Mouse (Mus musculus): ENCODE data around the gene Dusp8.
"Not testable (repeated sequence)": the region's sequence is repeated elsewhere in the genome, so short reads cannot be mapped to it uniquely, and the experiment has no call there.

Dusp8 gene

DNA sequence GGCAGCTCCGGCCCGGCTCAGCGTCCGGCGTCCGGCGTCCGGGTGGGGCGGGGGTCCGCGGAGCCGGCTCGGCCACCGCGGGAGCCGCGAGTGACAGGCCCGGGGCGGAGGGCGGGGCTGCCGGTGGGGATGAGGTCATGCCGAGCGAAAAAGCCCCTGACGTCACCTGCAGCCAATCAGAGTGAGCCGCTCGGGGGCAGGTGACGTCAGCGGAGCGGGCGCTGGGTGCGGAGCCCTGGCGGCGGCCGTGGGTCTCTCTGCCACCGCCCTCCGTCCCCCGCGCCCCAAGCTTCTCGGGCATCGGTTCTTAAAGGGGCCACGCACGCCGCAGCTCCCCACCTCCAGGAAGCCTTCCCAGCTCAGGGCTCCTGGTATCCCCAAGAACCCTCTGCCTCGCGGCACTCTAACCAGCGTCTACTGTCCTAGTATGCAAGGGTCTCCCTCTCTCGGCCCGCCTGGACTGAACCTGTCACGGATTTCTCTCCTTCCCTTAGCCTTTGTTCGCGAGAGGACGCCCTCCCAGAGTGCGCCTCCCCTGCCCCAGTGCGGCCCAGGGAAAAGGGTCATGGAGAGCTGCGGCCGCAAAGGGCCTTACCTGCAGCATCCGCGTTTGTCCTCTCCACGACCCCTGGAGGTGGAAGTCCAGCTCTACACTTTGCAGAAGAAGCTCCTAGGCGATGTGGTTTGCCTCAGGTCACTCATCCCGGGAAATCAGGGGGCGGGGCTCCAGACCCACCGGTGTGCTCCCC lies at the start of gene Dusp8:
Gene Dusp8, minus strand, starts transcription at position 661 of the 749 bp plus-strand sequence.
- DNase-seq (ENCODE audit: low read depth, low spot score), result peak; percentile 92

DNA sequence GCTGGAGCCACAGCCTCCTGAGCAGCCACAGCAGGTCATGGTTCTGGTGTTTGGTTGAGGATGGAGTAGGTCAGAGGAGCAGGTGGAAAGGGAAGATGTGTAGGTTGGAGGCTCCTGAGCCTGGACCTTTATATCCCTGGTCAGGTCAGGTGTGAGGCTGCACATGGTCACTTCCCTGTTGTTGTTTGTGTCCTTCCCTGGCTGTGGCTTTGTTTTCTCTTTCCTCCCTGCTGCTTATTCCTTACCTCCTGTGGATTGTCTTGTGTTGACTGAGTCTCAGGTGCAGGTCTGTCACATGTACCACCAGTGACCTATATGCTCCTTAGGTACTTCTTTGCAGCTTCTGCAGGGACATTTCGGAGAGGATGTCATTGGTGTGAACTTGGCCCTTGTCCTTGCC lies 48.9 kb upstream of the Dusp8 start, which contains the start of gene Gm45337:
Gene Gm45337, minus strand, starts transcription at position 101 of the 400 bp plus-strand sequence.
- no peak for DNase-seq (ENCODE audit: low read depth, low spot score)

DNA sequence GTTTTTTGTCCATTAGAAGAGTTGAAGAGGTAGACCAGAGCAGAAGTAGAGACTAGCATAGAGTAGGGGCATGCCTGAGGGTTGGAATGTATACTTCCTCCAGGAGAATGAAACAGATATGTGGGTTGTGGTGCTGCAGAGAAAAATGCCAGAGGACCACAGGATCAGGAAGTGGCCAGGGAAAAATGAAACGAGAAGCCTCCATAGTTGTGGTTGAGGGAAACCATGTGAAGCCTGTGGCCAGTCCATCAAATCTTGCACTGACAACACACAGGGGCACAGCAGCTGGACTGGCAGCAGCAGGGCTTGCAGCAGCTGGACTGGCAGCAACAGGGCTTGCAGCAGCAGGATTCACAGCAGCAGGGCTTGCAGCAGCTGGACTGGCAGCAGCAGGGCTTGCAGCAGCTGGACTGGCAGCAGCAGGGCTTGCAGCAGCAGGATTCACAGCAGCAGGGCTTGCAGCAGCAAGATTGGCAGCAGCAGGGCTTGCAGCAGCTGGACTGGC lies 47.9 kb upstream of the Dusp8 start:
- not testable (repeated sequence) for DNase-seq (ENCODE audit: low read depth, low spot score)

DNA sequence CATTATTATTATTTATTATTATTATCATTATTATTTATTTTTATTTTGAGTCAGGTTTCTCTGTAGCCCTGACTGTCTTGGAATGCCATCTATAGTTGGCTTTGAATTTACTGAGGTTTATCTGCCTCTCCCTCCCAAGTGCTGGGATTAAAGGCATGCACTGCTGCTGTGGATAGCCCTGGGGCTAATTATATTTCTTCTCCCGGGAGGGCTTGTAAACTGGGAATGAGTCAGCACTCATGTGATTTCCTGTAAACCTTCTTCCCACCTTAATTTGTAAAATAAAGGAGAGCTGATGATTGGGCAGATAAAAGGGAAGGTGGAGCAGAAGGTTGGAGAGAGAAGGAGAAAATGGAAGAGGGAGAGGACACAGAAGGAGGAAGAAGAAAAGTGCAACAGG lies 45.1 kb upstream of the Dusp8 start:
- DNase-seq (ENCODE audit: low read depth, low spot score), result peak; percentile 62

DNA sequence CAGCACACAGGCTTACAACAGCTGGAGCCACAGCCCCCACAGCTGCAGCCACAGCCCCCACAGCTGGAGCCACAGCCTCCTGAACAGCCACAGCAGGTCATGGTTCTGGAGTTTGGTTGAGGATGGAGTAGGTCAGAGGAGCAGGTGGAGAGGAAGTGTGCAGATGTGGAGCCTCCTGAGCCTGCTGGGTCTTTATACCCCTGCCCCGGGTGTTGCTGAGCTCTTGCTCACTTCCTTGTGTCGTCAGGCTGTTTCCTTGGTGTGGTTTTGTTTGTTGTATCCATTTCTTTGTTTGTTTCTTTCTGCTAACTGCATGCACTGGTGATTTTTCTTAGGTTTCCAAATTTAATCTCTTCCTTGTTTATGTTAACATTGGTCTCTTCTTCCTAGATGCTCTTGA lies 40.3 kb upstream of the Dusp8 start, which contains the start of gene Gm39115:
Gene Gm39115, minus strand, starts transcription at position 101 of the 400 bp plus-strand sequence.
- not testable (repeated sequence) for DNase-seq (ENCODE audit: low read depth, low spot score)

DNA sequence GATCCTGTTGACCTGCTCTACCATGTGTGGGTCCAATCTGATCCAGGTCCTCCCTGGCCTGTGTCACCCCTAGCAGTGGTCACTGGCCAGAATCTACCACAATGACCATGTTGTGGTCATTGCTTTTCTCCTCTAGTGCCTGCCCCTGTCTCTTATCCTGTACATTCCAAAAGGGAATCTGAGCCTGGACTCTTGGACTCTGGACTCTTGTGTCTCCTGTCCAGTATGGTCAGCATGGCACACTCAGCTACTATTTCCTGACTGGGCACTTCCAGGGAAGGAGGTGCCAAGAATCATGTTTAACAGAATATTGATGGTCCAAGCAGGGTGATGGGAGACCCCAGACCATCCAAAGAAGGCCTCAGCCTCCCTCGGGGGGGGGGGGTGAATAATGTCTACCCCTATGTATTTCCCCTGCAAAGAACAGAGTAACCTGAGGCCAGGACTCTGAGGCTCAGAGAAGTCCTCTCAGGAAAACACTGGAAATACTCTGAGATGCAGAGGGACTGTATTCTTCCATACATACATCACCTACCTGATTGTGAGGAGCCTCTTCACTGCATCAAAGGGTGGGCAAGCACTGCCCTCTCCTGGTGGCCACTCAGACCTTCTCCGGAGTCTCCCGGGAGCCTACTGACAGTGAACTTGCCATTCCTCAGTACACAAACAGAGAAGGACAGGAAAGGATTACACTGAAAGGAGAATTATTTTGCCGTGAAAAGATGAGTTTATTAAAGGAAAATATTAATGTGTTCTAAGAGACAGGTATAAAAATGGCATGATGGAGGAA lies 38.8 kb upstream of the Dusp8 start:
- no peak for DNase-seq (ENCODE audit: low read depth, low spot score)

DNA sequence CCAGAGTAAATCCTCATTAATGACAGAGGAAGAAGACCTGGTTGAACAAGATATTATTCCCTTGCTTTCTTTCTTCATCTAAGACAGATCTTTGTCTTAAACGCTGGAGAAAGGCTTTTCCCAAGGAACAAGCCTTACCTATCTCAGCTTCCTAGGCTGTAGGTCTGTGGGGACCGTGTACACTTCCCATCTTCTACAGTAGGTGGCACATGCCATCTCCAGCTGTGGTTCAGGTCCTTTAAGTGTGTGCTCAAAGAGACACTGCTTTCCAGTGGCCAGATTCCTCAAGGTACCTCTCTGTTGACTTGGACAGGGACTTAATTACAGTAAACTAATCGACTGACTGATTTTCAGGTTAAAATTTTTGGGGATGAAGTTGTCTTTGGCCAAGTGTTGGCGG lies 33.2 kb upstream of the Dusp8 start:
- no peak for DNase-seq (ENCODE audit: low read depth, low spot score)

DNA sequence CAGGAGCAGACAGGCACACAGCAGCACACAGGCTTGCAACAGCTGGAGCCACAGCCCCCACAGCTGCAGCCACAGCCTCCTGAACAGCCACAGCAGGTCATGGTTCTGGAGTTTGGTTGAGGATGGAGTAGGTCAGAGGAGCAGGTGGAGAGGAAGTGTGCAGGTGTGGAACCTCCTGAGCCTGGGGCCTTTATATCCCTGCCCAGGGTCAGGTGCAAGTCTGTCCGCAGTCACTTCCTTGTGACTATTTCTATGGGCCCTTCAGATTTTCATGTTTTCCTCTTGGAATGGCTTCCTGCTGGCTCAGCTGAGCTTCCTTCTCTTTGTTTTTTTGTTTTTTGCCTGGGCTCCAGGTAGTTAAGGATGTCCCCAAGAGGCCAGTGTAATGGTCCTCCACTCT lies 25.0 kb upstream of the Dusp8 start, which contains the start of gene Gm45618:
Gene Gm45618, minus strand, starts transcription at position 101 of the 400 bp plus-strand sequence.
- DNase-seq (ENCODE audit: low read depth, low spot score), result not testable (repeated sequence)

DNA sequence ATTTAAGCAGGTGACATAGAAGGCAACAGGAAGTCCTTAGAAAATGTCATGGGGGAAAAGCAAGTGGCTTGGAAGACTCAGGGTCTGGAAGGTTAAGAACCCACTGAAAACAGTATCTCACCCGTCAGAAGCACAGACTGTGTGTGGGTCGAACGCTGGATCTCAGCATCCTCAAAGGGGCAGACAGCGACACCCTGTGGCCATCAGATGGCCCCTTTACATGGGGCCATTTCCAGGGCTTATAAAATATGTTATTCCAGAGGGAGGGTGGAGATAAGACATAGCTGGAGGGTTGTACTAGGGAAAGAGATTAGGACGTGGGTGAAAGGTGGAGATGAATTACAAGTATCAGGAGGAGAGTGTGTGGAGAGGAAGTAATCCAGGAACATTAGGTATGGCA lies 24.0 kb upstream of the Dusp8 start:
- DNase-seq (ENCODE audit: low read depth, low spot score), result peak; percentile 53

DNA sequence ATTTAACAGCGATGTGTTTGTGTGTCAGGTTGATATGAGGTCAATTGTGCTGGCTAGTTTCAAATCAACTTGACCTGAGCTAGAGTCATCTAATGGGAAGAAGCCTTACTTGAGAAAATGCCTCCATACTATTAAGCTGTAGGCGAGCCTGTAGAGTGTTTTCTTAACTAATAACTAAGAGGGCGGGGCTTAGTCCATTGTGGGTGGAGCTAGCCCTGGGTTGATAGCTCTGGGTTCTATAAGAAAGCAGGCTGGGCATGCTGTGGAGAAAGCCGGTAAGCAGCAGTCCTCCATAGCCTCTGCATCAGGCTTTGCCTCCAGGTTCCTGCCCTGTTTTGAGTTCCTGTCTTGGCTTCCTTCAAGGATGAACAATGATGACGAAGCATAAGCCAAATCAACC lies 9.1 kb upstream of the Dusp8 start:
- DNase-seq (ENCODE audit: low read depth, low spot score), result no peak

DNA sequence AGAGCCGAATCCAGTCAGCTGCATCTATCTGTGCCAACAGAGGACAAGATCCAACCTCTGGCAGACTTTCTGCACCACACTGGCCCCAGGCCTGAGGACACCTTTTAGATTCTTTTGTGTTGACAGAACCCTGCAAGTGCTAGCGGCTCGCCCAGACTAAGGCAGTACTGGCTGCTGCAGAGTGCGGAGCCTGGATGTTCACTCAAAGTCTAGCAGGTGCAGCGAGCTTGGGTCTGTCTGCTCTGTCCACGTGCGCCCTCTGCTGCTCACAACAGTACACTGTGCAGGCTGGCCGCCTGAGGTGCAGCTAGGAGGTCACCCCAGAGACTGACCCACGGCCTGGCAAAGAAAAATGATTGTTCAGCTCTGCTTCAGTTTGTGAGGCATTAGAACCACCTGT lies 2.1 kb upstream of the Dusp8 start:
- peak; percentile 85 for DNase-seq (ENCODE audit: low read depth, low spot score)

DNA sequence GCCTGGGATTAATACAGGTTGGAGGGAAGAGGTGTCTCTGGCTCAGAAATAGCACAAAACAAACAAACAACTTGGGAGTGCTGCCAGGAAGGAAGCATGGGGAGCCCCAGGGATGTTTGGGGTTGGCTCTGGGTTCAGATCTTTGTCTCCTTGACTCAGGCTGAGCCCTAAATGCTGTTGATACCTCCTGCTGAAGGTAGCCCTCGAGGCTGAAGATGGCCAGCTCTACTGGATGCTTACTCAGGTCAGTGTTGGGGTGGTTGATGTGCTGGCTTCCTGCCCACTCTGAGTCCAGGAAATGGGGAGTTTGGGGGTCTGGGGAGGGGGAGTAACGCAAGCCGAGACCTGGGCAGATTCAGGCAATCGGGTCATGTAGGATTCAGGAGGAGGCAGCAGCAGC lies 1.1 kb upstream of the Dusp8 start:
- DNase-seq (ENCODE audit: low read depth, low spot score), result no peak

DNA sequence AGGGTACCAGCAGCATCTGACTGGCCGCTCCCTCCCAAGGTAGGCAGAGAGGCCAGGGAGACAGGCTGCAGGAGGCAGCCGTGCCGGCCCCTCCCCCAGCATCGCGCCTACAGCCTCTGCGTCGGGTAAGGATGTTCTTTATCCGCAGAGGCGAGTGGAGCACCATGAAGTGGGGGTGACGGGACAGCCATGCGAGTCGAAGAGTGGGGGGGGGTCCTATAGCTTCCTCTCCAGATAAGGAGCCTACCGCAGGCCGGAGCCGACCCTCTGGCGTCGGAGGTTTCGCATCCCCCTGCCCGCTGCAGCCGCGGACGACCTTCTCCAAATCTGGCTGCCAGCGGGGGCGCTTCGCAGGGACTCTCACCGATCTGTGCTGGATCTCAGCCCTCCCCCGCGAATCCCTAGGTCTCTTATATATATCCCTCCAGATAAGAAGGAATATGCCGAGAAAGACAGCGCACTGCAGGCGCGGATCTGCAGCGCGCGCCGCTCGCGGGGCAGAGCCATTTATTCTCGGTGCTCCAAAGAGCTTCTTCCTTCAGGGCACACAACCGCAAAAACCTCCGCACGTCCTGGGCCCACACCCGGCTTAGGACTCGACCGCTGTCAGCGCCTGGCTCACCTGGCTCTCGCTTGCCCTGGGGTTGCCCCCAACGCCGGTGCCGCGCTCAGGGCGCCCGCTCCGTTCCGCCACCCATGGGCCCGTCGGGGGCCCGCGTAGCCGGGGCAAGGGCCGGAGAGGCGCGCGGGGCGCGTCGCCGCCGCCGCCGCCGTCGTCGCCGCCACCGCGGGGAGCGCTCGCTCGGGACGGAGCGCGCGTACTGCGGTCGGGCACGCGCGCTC lies 1.1 kb downstream of the Dusp8 start:
- DNase-seq (ENCODE audit: low read depth, low spot score), result peak; percentile 65

DNA sequence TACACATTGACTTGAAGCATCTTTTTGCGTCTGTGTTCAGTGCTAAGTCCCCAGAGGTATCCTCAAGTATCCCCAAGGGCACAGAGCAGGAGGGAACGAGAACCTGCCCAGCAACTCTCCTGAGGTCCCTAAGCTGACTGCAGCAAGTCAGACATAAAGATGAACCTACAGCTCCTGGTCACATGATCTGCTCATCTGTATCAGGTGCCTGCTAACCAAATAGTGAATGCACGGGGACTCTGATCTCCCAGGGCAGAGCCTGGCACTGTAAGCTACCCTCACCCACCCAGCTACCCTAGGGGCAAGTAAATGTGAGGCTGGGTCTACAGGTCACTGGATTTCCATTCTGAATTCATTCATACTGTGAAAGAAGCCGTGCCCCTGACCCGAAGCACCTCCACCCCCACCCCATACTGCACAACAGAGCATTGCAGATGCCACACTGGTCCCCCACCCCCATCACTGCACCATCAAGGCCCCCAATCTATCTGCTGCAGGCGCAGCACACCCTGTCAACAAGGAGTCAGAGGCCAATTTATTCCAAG lies 1.9 kb downstream of the Dusp8 start:
- no peak for DNase-seq (ENCODE audit: low read depth, low spot score)

DNA sequence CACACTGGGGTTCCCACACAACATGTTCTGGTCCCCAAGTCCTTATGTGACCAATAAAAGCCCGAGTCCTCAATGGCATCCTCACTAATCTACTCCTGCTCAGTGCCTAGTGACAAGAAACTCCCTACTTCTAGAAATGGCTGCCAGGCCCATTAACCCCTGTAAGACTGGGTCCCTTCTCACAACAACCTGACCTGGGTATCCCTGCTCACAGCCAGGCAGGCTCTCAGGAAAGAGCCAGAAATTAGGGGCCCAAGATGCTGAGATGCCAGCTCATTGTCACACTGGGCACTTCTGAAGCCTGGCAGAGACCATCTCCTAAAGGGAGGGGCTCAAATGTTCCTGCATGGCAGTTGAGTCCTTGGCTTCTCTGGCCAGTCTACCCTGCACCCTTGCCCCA lies 2.7 kb downstream of the Dusp8 start:
- no peak for DNase-seq (ENCODE audit: low read depth, low spot score)

DNA sequence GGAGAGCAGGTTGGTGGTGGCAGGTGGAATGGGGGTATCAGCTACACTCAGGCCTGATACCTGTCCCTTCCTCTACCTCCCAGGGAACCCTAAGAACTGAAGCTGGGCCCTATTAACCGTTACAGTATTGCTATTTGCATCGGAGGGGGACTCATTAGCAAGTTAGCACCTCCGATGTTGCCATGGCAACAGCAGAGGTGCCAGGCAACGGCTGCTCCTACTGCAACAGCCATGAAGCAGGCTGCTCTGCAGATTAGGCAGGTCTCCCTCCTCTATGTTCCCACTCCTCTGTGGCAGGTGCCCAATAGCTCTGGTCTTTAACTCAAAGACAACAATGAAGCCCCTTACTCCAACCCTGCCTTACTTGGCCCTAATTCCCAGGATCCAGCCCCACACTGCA lies 3.8 kb downstream of the Dusp8 start:
- peak; percentile 53 for DNase-seq (ENCODE audit: low read depth, low spot score)

DNA sequence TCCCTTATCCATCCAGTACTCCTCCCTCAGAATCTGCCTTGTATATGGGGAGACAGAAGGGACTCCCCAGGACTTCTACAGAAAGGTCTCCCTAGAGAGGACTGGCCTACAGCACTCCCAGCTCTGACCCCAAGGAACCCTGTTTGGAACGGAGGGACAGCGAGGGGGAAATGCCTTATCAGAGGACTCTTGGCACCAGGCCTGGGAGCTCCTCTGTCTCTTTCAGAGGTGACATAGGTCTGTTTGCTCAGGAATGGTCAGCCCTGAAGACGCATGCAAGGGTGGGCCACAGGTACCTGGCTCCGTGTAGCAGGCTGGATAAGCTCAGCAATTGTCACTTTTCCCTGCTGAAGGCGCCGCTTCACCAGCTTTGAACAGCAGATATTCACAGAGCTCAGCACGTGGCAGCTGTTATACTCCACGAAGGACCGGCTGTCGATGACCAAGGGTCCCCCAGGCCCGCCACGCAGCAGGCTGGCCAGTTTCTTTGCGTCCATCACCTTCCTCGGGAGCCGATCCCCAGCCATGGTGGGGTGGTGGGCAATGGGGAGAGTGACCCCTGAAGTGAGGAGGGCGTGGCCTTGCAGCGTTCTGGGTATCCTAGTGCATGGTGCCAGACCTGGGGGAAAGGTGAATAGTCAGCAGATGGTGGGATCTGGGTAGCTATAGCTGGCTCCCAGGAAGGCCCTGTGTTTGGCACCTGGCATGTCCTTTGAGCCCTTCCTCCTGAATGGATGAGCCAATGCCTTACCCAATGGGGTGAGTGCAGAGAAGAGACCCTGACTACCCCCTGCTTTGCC lies 5.8 kb downstream of the Dusp8 start:
- no peak for DNase-seq (ENCODE audit: low read depth, low spot score)

DNA sequence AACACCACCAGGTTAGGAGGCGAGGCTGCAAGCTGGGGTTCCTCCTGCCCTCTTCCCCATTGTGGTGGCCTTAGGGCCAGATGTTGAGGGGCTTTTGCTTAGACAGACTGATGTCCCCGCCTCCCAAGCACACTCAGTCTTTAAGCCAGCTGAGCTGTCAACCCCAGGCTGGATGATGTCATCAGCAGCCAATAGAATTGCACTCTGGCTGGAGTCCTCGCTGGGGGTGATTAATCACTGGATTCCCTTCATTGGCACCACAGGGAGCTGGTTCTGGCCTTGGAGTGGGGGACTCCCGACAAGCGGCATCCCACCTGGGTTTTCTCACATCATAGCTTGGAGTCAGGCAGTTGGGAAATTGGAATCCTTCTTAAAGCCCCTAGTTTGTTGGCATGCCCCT lies 6.8 kb downstream of the Dusp8 start:
- no peak for DNase-seq (ENCODE audit: low read depth, low spot score)

DNA sequence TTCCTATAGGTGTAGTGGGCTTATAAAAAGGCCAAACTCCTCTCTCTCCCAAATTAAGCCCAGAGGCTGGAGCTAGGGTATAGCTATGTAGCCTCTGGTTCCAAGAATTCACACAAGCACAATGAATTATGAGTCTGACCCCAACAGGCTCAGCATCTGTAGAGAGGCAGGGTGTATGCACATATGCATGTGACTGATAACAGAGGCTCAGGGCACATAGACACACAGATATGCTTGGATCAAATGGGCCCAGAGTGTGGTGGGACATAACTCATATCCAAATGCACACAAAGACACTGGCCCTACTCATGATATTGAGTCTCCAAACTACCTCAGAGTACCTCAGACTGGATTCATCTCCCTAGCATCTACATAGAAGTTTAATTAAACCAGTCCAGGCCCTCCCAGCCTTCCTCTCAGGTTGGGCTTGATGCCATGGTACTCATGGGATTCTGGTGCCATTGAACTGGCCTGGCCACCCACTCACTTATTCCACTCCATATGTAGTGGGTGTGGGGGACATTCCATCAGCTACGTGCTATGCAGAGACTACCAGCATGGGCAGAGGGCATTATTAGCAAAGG lies 8.5 kb downstream of the Dusp8 start:
- DNase-seq (ENCODE audit: low read depth, low spot score), result no peak

All from ZHBTc4 (cell line).